Mouse (Mus musculus) heart, adult 8-10 months (tissue): ENCODE results near the gene Arhgap31. TPM values are rescaled to one million over a fixed set of nuclear protein-coding genes. Genes with fewer than 3 reads are reported as not detected.
"Not testable (repeated sequence)": the region's sequence is repeated elsewhere in the genome, so short reads cannot be mapped to it uniquely, and the experiment has no call there.

Experiments used
- DNase-seq: peaks from one replicate; pipeline ENCODE4 v3.0.0; 2022; ENCODE audit warnings: low spot score
- total RNA-seq, 4 experiments: library from RNA; stranded (reverse); gene quantifications; 2 replicates each; pipeline ENCODE4 v1.2.4; 2022

The Arhgap31 gene
- total RNA-seq, 4 experiments from 2014 or later: 32.9 to 44.3 (median 39.1) TPM

DNA sequence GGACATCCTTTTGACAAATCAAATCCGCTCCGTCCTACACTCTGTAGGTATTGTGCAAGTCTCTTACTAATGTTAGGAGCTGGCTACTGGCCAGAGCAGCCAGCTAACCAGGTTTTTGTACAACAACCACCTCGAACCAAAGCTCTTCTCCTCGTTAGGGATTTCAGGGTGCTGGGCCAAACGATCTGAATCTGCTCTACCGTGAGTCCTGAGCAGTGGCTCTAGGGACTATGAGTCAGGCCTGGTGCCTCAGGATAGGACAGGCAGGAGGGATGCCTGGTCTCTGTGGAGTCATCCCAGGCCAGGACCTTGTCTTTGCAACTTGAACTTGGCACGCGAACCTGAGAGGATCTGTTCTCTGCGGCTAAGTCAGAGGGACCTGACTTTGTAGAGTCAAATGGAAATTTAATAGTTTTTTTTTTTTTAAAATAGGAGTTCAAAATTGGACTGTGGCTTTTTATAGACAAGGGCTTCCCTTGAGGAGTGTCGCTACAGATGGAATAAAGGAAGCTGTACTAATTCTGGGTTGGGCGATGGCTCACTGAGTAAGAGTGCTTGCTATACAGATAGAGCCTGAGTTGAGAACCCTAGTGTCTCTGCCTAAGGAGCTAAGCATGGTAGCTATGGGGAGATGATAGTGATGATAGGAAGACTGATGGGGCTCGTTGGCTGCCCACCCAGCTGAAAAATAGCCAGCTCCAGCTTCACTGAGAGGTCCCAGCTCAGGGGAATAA, 24.4 kb downstream of the Arhgap31 start:
- no peak for DNase-seq

GRCm38 (mm10) chr16:38687673-38688072, 25.4 kb downstream of the Arhgap31 start:
- no peak for DNase-seq

GRCm38 (mm10) chr16:38683094-38683493, 30.0 kb downstream of the Arhgap31 start:
- DNase-seq: no peak

- DNase-seq: no peak
Observed at GRCm38 (mm10) chr16:38681313-38681712, 31.8 kb downstream of the Arhgap31 start.

- peak; percentile 57 for DNase-seq
Observed at GRCm38 (mm10) chr16:38679431-38680021, 33.5 kb downstream of the Arhgap31 start.

GRCm38 (mm10) chr16:38678853-38679252, 34.2 kb downstream of the Arhgap31 start:
- DNase-seq: no peak

DNA sequence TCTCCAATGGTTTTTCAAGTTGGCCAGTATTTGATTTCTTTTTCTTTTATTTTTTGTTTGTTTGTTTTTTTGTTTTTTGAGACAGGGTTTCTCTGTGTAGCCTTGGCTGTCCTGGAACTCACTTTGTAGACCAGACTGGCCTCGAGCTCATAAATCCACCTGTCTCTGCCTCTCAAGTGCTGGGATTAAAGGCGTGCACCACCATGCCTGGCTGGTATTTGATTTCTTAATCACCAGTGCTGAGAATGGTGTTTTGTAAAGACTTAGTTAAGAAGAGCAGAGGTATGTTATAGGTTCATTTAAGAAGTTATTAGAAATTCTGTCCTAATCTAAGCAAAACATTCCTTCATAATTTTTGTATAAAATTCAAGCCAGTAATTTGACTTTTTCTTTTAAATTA, 35.1 kb downstream of the Arhgap31 start:
- not testable (repeated sequence) for DNase-seq

GRCm38 (mm10) chr16:38677171-38677570, 35.9 kb downstream of the Arhgap31 start:
- no peak for DNase-seq

DNA sequence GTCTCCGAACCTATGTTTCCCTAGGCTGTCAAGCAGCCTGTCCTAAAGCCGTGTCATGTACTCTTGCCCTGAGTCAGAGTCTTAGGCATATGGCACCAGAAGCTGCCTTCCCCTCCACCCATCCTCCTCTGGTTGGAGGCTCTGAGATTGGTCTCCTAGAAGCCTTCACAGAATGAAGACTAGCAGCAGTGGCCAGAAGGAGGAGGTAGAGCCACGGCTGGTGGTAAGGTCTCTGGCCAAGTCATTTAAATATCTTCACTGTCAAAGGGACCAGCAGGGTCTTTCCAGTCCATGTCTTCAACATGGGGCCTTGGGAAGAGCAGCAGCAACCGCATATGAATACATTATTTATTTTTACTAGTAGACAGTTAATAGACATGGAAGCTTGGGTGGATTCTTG, 36.4 kb downstream of the Arhgap31 start:
- no peak for DNase-seq

DNA sequence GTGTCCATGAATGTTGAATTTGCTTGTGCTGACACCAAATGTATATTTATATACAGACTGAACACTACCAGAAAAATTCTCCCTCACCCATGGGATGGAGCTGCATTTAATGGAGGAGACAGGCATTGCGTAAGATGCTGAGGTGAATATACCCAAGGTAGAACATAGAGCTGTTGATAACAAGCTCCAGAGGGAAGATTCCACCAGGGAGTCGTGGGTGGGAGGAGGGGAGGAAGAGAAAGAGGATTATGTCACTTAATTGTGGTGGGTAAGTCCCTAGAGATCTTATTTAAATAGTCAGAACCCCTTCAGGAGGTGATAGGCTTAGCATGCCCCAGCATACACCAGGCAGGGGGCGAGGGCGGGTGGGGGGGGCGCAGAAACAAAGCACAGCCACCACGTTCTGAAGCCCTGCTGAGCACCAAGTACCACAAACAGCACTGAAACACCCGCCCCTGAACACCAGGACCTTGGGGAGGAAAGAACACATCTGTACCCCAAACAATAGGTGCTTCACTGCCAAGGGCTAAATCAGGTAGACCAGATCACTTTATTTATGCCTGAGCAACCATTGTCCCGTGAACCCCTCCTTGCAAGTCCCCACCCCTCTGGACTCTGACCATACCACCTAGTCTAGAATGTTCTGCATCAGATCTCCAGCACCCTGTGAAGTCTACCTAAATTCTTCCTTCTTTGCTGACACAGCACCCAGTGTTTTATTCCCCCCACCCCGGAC, 37.3 kb downstream of the Arhgap31 start:
- DNase-seq: no peak

- no peak for DNase-seq
Observed at GRCm38 (mm10) chr16:38674891-38675290, 38.2 kb downstream of the Arhgap31 start.

DNA sequence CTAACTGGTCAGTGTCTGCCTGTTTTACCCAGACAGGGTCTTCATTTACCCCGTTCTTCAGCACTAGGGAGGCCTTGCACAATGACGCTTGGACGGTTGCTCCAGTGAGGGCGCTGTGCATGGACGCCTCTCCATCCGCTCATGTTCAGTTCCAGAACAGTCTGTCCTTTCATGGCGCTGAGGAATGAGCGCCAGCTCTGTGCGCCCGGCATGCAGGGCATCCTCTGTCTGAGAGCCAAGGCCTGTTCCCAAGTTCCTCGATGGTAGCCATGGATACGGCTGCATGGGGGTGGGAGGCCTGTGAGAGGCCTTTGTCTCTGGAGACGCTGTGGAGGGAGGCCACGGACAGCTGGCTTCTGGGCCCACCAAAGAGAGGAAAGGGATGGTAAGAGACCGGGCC, 39.6 kb downstream of the Arhgap31 start:
- no peak for DNase-seq

- no peak for DNase-seq
Observed at GRCm38 (mm10) chr16:38672947-38673346, 40.1 kb downstream of the Arhgap31 start.

- no peak for DNase-seq
Observed at GRCm38 (mm10) chr16:38672370-38672769, 40.7 kb downstream of the Arhgap31 start.

GRCm38 (mm10) chr16:38670621-38671390, 42.3 kb downstream of the Arhgap31 start:
- DNase-seq: no peak

DNA sequence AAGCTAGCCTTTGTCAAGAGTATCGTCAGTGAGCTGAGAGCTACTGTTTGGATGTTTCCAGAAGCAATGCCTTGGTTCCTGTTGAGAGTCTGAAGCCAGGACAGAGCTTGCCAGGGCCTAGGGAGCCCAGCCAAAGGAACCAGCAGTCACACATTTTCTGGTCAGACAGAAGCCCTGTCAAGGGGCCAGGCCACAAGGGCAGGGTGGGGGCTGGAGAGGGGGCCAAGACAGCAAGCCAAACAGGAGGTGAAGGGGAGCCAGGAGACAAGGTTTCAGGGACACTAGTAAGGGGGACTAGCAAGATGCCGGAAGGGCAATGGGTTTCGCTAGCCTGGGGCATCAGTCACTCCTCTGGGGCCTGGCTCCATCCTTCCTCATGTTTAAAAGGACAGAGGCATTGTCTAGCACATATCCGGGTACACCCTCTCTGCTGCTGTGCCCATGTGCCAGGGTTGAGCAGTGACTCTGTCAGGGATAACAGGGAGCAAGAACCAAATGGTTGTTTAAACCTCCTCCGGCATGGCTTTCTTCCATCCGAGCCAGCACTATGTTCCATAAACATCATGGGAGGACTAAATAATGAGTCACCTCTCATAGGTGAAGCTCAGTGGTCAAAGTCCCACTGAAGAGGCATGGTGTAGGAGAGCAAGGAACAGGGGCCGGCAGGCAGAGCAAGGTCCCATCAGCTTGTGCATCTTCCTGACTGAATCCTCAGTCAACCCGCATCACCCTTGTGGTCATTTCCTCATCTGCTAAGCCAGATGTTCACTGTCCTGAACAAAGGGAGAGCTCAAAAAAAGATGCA, 44.0 kb downstream of the Arhgap31 start:
- DNase-seq: peak; percentile 65

GRCm38 (mm10) chr16:38666523-38666922, 46.6 kb downstream of the Arhgap31 start:
- DNase-seq: no peak

- no peak for DNase-seq
Observed at GRCm38 (mm10) chr16:38666016-38666415, 47.1 kb downstream of the Arhgap31 start.

GRCm38 (mm10) chr16:38662575-38662974, 50.5 kb downstream of the Arhgap31 start:
- no peak for DNase-seq

DNA sequence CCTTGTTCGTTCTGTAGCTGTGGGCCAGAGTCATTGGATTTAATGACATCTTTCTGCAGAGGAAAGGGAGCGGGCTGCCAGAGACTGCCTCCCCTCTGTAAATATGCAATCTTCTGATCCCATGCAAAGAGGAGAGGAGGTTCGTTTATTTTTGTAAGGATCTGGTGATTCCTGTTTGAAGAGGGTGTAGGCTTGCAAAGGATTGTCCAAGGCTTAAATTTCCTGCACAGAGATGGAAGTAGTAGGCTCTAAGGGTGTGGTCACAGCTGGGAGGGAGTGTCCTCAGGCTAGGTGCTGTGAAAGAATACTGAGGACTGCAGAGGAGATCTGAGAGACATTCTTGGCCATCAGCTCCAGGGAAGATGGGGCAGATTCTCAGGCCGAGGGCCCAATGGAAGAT, 58.8 kb downstream of the Arhgap31 start:
- no peak for DNase-seq

GRCm38 (mm10) chr16:38653390-38653871, 59.6 kb downstream of the Arhgap31 start:
- peak; percentile 63 for DNase-seq
